Mouse (Mus musculus): ENCODE results near the gene Olfr282. TPM values are rescaled to one million over a fixed set of nuclear protein-coding genes. Genes with fewer than 3 reads are reported as not detected.

Olfr282 gene
- polyA plus RNA-seq, 1 experiment from 2014 or later: 0.51 TPM

GRCm38 (mm10) chr15:98475382-98475781, 44.4 kb downstream of the Olfr282 start:
- Histone ChIP-seq H3K4me3 (replicated peaks) (no peak overlapping the region), H3K9me3 (replicated peaks) (no peaks in the 10 kb centered on the region), H3K36me3 (no peaks in the 10 kb centered on the region), H3K9ac (no peak overlapping the region), H3K4me2 (replicated peaks) (no peak overlapping the region), H3K27ac (replicated peaks) (no peak overlapping the region), H3K27me3 (peaks cover 5% of the 10 kb centered on the region; the same call in 1 of the 2 replicates), H3K4me1 (no peaks in the 10 kb centered on the region)
- WGBS: 54% methylated on average over 10 of the region's 10 CpGs
- ATAC-seq (ENCODE audit: insufficient number of reproducible peaks, low FRiP score, low TSS enrichment, low read depth): no peak

DNA sequence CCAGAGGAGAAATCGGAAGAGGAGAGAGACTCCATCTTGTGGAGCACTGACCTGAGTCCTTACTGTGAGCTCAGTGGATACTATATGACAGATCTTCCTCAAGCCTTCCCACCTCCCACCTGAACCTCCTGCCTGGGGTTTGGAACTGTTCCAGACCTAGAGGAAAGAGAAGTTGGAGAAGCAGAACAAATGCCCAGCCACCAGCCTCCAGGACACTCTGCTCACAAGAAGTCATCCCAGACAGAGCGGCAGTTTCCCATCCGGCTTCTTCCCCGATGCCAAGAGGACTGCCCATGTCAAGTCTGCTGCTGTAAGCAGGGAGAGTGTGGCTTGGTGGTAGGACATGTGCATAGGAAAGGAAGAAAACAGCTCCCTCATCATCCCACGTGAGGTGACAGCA, 45.3 kb downstream of the Olfr282 start:
- no peak for ATAC-seq (ENCODE audit: insufficient number of reproducible peaks, low FRiP score, low TSS enrichment, low read depth)
- Histone ChIP-seq H3K4me3 (replicated peaks) (no peak overlapping the region), H3K36me3 (no peaks in the 10 kb centered on the region), H3K4me1 (no peaks in the 10 kb centered on the region), H3K9ac (no peak overlapping the region), H3K27me3 (peaks cover 5% of the 10 kb centered on the region; the same call in 1 of the 2 replicates), H3K4me2 (replicated peaks) (no peak overlapping the region), H3K9me3 (replicated peaks) (no peaks in the 10 kb centered on the region), H3K27ac (replicated peaks) (no peak overlapping the region)
- 76% methylated on average over 5 of the region's 5 CpGs for WGBS

GRCm38 (mm10) chr15:98479568-98480102, 48.6 kb downstream of the Olfr282 start:
- H3K36me3 ChIP-seq: no peaks in the 10 kb centered on the region
- 74% methylated on average over 7 of the region's 7 CpGs for whole genome bisulfite sequencing
- no peak overlapping the region for H3K4me3 ChIP-seq (replicated peaks)
- no peaks in the 10 kb centered on the region for H3K4me1 ChIP-seq
- no peak overlapping the region for H3K27ac ChIP-seq (replicated peaks)
- no peak for ATAC-seq (ENCODE audit: insufficient number of reproducible peaks, low FRiP score, low TSS enrichment, low read depth)
- H3K9ac ChIP-seq: no peak overlapping the region
- H3K27me3 ChIP-seq: peaks cover 5% of the 10 kb centered on the region; the same call in 1 of the 2 replicates
- H3K9me3 ChIP-seq (replicated peaks): no peaks in the 10 kb centered on the region
- no peak overlapping the region for H3K4me2 ChIP-seq (replicated peaks)

GRCm38 (mm10) chr15:98482701-98483100, 51.7 kb downstream of the Olfr282 start, which contains the start of gene Lalba:
Gene Lalba (minus strand): TSS chr15:98482721.
- H3K9me3 ChIP-seq (replicated peaks): no peaks in the 10 kb centered on the region
- H3K4me1 ChIP-seq: no peaks in the 10 kb centered on the region
- ATAC-seq (ENCODE audit: insufficient number of reproducible peaks, low FRiP score, low TSS enrichment, low read depth): no peak
- WGBS: 56% methylated on average over 3 of the region's 3 CpGs
- H3K4me2 ChIP-seq (replicated peaks): no peak within 1 kb of the TSS
- no peak within 1 kb of the TSS for H3K4me3 ChIP-seq (replicated peaks)
- H3K27me3 ChIP-seq: peaks cover 5% of the 10 kb centered on the region; the same call in 1 of the 2 replicates
- H3K27ac ChIP-seq (replicated peaks): no peak within 1 kb of the TSS
- no peak within 1 kb of the TSS for H3K9ac ChIP-seq
- H3K36me3 ChIP-seq: no peaks in the 10 kb centered on the region

GRCm38 (mm10) chr15:98483907-98484886, 53.2 kb downstream of the Olfr282 start:
- Histone ChIP-seq H3K4me1 (no peaks in the 10 kb centered on the region), H3K9ac (no peak overlapping the region), H3K27ac (replicated peaks) (no peak overlapping the region), H3K4me2 (replicated peaks) (no peak overlapping the region), H3K9me3 (replicated peaks) (no peaks in the 10 kb centered on the region), H3K4me3 (replicated peaks) (no peak overlapping the region), H3K27me3 (peaks cover 5% of the 10 kb centered on the region; the same call in 1 of the 2 replicates), H3K36me3 (no peaks in the 10 kb centered on the region)
- no peak for ATAC-seq (ENCODE audit: insufficient number of reproducible peaks, low FRiP score, low TSS enrichment, low read depth)
- 56% methylated on average over 18 of the region's 18 CpGs for WGBS

DNA sequence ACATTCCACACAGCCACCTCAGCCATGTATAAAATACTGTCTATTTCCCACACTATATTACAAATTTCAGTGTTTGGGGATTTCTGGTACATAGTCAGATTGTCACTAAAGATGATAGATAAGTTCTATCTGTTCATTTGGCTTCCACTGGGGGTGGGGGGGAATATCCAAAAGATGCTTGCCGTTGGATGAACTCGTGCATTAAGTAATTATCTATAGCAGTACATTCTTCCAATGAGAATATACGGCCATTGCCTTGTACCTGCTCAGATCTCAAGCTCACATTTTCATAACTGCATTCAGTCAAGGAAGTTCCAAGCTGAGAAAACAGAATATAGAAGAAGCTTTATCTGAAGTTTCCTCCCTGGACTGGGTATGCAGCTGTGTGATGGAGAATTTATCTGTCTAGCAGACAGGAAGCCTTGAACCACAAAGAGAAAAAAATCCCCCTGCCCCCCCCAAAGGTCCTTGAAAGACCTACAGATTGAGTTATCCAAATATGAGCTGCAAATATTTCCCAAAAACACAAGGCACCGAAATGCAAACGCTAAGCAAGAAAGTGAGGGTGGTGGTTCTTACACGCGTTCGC, 55.5 kb downstream of the Olfr282 start:
- Histone ChIP-seq H3K27me3 (no peaks in the 10 kb centered on the region), H3K36me3 (no peaks in the 10 kb centered on the region), H3K27ac (replicated peaks) (no peak overlapping the region), H3K9ac (no peak overlapping the region), H3K4me1 (no peaks in the 10 kb centered on the region), H3K4me2 (replicated peaks) (no peak overlapping the region), H3K4me3 (replicated peaks) (no peak overlapping the region), H3K9me3 (replicated peaks) (no peaks in the 10 kb centered on the region)
- WGBS: 93% methylated on average over 8 of the region's 8 CpGs
- ATAC-seq (ENCODE audit: insufficient number of reproducible peaks, low FRiP score, low TSS enrichment, low read depth): no peak

Other genes with a start within 250 kb of the Olfr282 start
- not detected in 2 replicates for gene Olfr288, start 235.7 kb upstream of the Olfr282 start, polyA plus RNA-seq (2015; fragmentation: Nextera tagmentation; extraction: Ambion mirVana)
- gene Gm44579, start 210.2 kb upstream of the Olfr282 start, polyA plus RNA-seq (2015; fragmentation: Nextera tagmentation; extraction: Ambion mirVana): not detected in 2 replicates
- not detected in 2 replicates for gene Olfr287, start 210.2 kb upstream of the Olfr282 start, polyA plus RNA-seq (2015; fragmentation: Nextera tagmentation; extraction: Ambion mirVana)
- gene Olfr286, start 196.8 kb upstream of the Olfr282 start, polyA plus RNA-seq (2015; fragmentation: Nextera tagmentation; extraction: Ambion mirVana): 0.09 TPM in 1 of 2 replicates, not detected in the other
- gene H1fnt, start 173.9 kb upstream of the Olfr282 start, polyA plus RNA-seq (2015; fragmentation: Nextera tagmentation; extraction: Ambion mirVana): not detected in 2 replicates
- 0.75 and 0.83 TPM in 2 replicates for gene Zfp641, start 135.1 kb upstream of the Olfr282 start, polyA plus RNA-seq (2015; fragmentation: Nextera tagmentation; extraction: Ambion mirVana)
- not detected in 2 replicates for gene Olfr285, start 113.9 kb upstream of the Olfr282 start, polyA plus RNA-seq (2015; fragmentation: Nextera tagmentation; extraction: Ambion mirVana)
- gene Olfr284, start 90.2 kb upstream of the Olfr282 start, polyA plus RNA-seq (2015; fragmentation: Nextera tagmentation; extraction: Ambion mirVana): 0.67 and 0.87 TPM in 2 replicates
- 0.19 TPM in 1 of 2 replicates, not detected in the other for gene Olfr283, start 50.3 kb upstream of the Olfr282 start, polyA plus RNA-seq (2015; fragmentation: Nextera tagmentation; extraction: Ambion mirVana)
- gene Olfr281, start 21.4 kb downstream of the Olfr282 start, polyA plus RNA-seq (2015; fragmentation: Nextera tagmentation; extraction: Ambion mirVana): 0.07 TPM in 1 of 2 replicates, not detected in the other
- not detected in 2 replicates for gene OR5BS1P, start 38.7 kb downstream of the Olfr282 start, polyA plus RNA-seq (2015; fragmentation: Nextera tagmentation; extraction: Ambion mirVana)
- gene Lalba, start 51.5 kb downstream of the Olfr282 start, polyA plus RNA-seq (2015; fragmentation: Nextera tagmentation; extraction: Ambion mirVana): not detected in 2 replicates
- 0.03 TPM in 1 of 2 replicates, not detected in the other for gene Olfr279, start 61.2 kb downstream of the Olfr282 start, polyA plus RNA-seq (2015; fragmentation: Nextera tagmentation; extraction: Ambion mirVana)
- 99.6 and 101 TPM in 2 replicates for gene Kansl2, start 103.0 kb downstream of the Olfr282 start, polyA plus RNA-seq (2015; fragmentation: Nextera tagmentation; extraction: Ambion mirVana)
- 54.7 and 57.5 TPM in 2 replicates for gene Ccnt1, start 139.7 kb downstream of the Olfr282 start, polyA plus RNA-seq (2015; fragmentation: Nextera tagmentation; extraction: Ambion mirVana)
- gene 4930415O20Rik, start 139.8 kb downstream of the Olfr282 start, polyA plus RNA-seq (2015; fragmentation: Nextera tagmentation; extraction: Ambion mirVana): 0.43 TPM in 1 of 2 replicates, not detected in the other
- 18.1 and 19.6 TPM in 2 replicates for gene Adcy6, start 178.9 kb downstream of the Olfr282 start, polyA plus RNA-seq (2015; fragmentation: Nextera tagmentation; extraction: Ambion mirVana)
- gene Cacnb3, start 199.6 kb downstream of the Olfr282 start, polyA plus RNA-seq (2015; fragmentation: Nextera tagmentation; extraction: Ambion mirVana): 45.7 and 48.2 TPM in 2 replicates
- 25.1 and 27.9 TPM in 2 replicates for gene Ddx23, start 231.7 kb downstream of the Olfr282 start, polyA plus RNA-seq (2015; fragmentation: Nextera tagmentation; extraction: Ambion mirVana)
- 0.60 and 1.1 TPM in 2 replicates for gene Rnd1, start 246.2 kb downstream of the Olfr282 start, polyA plus RNA-seq (2015; fragmentation: Nextera tagmentation; extraction: Ambion mirVana)

Data from embryonic facial prominence, embryonic 15.5 days (tissue).